Mouse (Mus musculus): Measurements from ENCODE around the gene Itpkb. TPM values are rescaled to one million over a fixed set of nuclear protein-coding genes. Genes with fewer than 3 reads are reported as not detected.

Gene Itpkb
- polyA plus RNA-seq, 1 experiment from 2014 or later = 3.4 TPM

GRCm38 (mm10) chr1:180390321-180390731, 60.0 kb downstream of the Itpkb start:
- WGBS = 72% methylated on average over 3 of the region's 3 CpGs
- Histone ChIP-seq H3K9ac (replicated peaks; ENCODE audit: low read length) (no peak overlapping the region), H3K9me3 (replicated peaks; ENCODE audit: control insufficient read depth, low read length) (no peaks in the 10 kb centered on the region), H3K27me3 (ENCODE audit: control insufficient read depth, insufficient read depth, low read length) (no peaks in the 10 kb centered on the region), H3K27ac (replicated peaks; ENCODE audit: low read depth, low read length) (no peak overlapping the region), H3K4me1 (ENCODE audit: control insufficient read depth, insufficient read depth, low read length) (0 out of 2 replicates have a peak, but pooled peaks cover 3% of the 10 kb centered on the region), H3K4me2 (ENCODE audit: low read depth, low read length) (no peak overlapping the region), H3K4me3 (ENCODE audit: low read depth, low read length) (no peak overlapping the region), H3K36me3 (replicated peaks; ENCODE audit: control insufficient read depth, insufficient read depth, low read depth, low read length) (no peaks in the 10 kb centered on the region)
- ATAC-seq (replicated peaks; ENCODE audit: insufficient number of reproducible peaks, low FRiP score, low TSS enrichment, low read depth) (no peak), DNase-seq (ENCODE audit: low spot score) (no peak)

GRCm38 (mm10) chr1:180390746-180391574, 60.7 kb downstream of the Itpkb start:
- H3K36me3 ChIP-seq (replicated peaks; ENCODE audit: control insufficient read depth, insufficient read depth, low read depth, low read length) = no peaks in the 10 kb centered on the region
- 80% methylated on average over 10 of the region's 10 CpGs for WGBS
- H3K9ac ChIP-seq (replicated peaks; ENCODE audit: low read length) = no peak overlapping the region
- no peak overlapping the region for H3K4me2 ChIP-seq (ENCODE audit: low read depth, low read length)
- no peak overlapping the region for H3K27ac ChIP-seq (replicated peaks; ENCODE audit: low read depth, low read length)
- DNase-seq (ENCODE audit: low spot score) = no peak
- no peaks in the 10 kb centered on the region for H3K9me3 ChIP-seq (replicated peaks; ENCODE audit: control insufficient read depth, low read length)
- no peaks in the 10 kb centered on the region for H3K27me3 ChIP-seq (ENCODE audit: control insufficient read depth, insufficient read depth, low read length)
- 0 out of 2 replicates have a peak, but pooled peaks cover 3% of the 10 kb centered on the region for H3K4me1 ChIP-seq (ENCODE audit: control insufficient read depth, insufficient read depth, low read length)
- no peak overlapping the region for H3K4me3 ChIP-seq (ENCODE audit: low read depth, low read length)
- ATAC-seq (replicated peaks; ENCODE audit: insufficient number of reproducible peaks, low FRiP score, low TSS enrichment, low read depth) = no peak

- Histone ChIP-seq H3K4me1 (ENCODE audit: control insufficient read depth, insufficient read depth, low read length) (0 out of 2 replicates have a peak, but pooled peaks cover 3% of the 10 kb centered on the region), H3K27me3 (ENCODE audit: control insufficient read depth, insufficient read depth, low read length) (no peaks in the 10 kb centered on the region), H3K9me3 (replicated peaks; ENCODE audit: control insufficient read depth, low read length) (no peaks in the 10 kb centered on the region), H3K4me2 (ENCODE audit: low read depth, low read length) (no peak overlapping the region), H3K4me3 (ENCODE audit: low read depth, low read length) (no peak overlapping the region), H3K27ac (replicated peaks; ENCODE audit: low read depth, low read length) (no peak overlapping the region), H3K9ac (replicated peaks; ENCODE audit: low read length) (no peak overlapping the region), H3K36me3 (replicated peaks; ENCODE audit: control insufficient read depth, insufficient read depth, low read depth, low read length) (no peaks in the 10 kb centered on the region)
- WGBS = 85% methylated on average over 4 of the region's 4 CpGs
- ATAC-seq (replicated peaks; ENCODE audit: insufficient number of reproducible peaks, low FRiP score, low TSS enrichment, low read depth) = no peak
- DNase-seq (ENCODE audit: low spot score) = no peak
Observed at GRCm38 (mm10) chr1:180391575-180391945, 61.3 kb downstream of the Itpkb start.

GRCm38 (mm10) chr1:180392137-180392798, 62.0 kb downstream of the Itpkb start:
- H3K9me3 ChIP-seq (replicated peaks; ENCODE audit: control insufficient read depth, low read length) = no peaks in the 10 kb centered on the region
- H3K4me2 ChIP-seq (ENCODE audit: low read depth, low read length) = no peak overlapping the region
- no peaks in the 10 kb centered on the region for H3K36me3 ChIP-seq (replicated peaks; ENCODE audit: control insufficient read depth, insufficient read depth, low read depth, low read length)
- 89% methylated on average over 5 of the region's 5 CpGs for WGBS
- DNase-seq (ENCODE audit: low spot score) (no peak), ATAC-seq (replicated peaks; ENCODE audit: insufficient number of reproducible peaks, low FRiP score, low TSS enrichment, low read depth) (no peak)
- H3K27ac ChIP-seq (replicated peaks; ENCODE audit: low read depth, low read length) = no peak overlapping the region
- H3K4me1 ChIP-seq (ENCODE audit: control insufficient read depth, insufficient read depth, low read length) = 0 out of 2 replicates have a peak, but pooled peaks cover 3% of the 10 kb centered on the region
- no peak overlapping the region for H3K9ac ChIP-seq (replicated peaks; ENCODE audit: low read length)
- no peaks in the 10 kb centered on the region for H3K27me3 ChIP-seq (ENCODE audit: control insufficient read depth, insufficient read depth, low read length)
- H3K4me3 ChIP-seq (ENCODE audit: low read depth, low read length) = no peak overlapping the region

GRCm38 (mm10) chr1:180393017-180393797, 62.9 kb downstream of the Itpkb start:
- Histone ChIP-seq H3K9me3 (replicated peaks; ENCODE audit: control insufficient read depth, low read length) (no peaks in the 10 kb centered on the region), H3K27me3 (ENCODE audit: control insufficient read depth, insufficient read depth, low read length) (no peaks in the 10 kb centered on the region), H3K4me3 (ENCODE audit: low read depth, low read length) (no peak overlapping the region), H3K4me2 (ENCODE audit: low read depth, low read length) (no peak overlapping the region), H3K27ac (replicated peaks; ENCODE audit: low read depth, low read length) (no peak overlapping the region), H3K4me1 (ENCODE audit: control insufficient read depth, insufficient read depth, low read length) (0 out of 2 replicates have a peak, but pooled peaks cover 3% of the 10 kb centered on the region), H3K9ac (replicated peaks; ENCODE audit: low read length) (no peak overlapping the region), H3K36me3 (replicated peaks; ENCODE audit: control insufficient read depth, insufficient read depth, low read depth, low read length) (no peaks in the 10 kb centered on the region)
- no peak for DNase-seq (ENCODE audit: low spot score)
- WGBS = 83% methylated on average over 9 of the region's 9 CpGs
- ATAC-seq (replicated peaks; ENCODE audit: insufficient number of reproducible peaks, low FRiP score, low TSS enrichment, low read depth) = no peak

- Histone ChIP-seq H3K9me3 (replicated peaks; ENCODE audit: control insufficient read depth, low read length) (no peaks in the 10 kb centered on the region), H3K4me1 (ENCODE audit: control insufficient read depth, insufficient read depth, low read length) (no peaks in the 10 kb centered on the region), H3K4me2 (ENCODE audit: low read depth, low read length) (no peak overlapping the region), H3K36me3 (replicated peaks; ENCODE audit: control insufficient read depth, insufficient read depth, low read depth, low read length) (no peaks in the 10 kb centered on the region), H3K27ac (replicated peaks; ENCODE audit: low read depth, low read length) (no peak overlapping the region), H3K27me3 (ENCODE audit: control insufficient read depth, insufficient read depth, low read length) (no peaks in the 10 kb centered on the region), H3K9ac (replicated peaks; ENCODE audit: low read length) (no peak overlapping the region), H3K4me3 (ENCODE audit: low read depth, low read length) (no peak overlapping the region)
- DNase-seq (ENCODE audit: low spot score) = no peak
- ATAC-seq (replicated peaks; ENCODE audit: insufficient number of reproducible peaks, low FRiP score, low TSS enrichment, low read depth) = no peak
- 89% methylated on average over 12 of the region's 12 CpGs for WGBS
Observed at GRCm38 (mm10) chr1:180393873-180394272, 63.6 kb downstream of the Itpkb start.

GRCm38 (mm10) chr1:180397734-180398133, 67.4 kb downstream of the Itpkb start:
- Histone ChIP-seq H3K4me3 (ENCODE audit: low read depth, low read length) (no peak overlapping the region), H3K27me3 (ENCODE audit: control insufficient read depth, insufficient read depth, low read length) (no peaks in the 10 kb centered on the region), H3K4me1 (ENCODE audit: control insufficient read depth, insufficient read depth, low read length) (no peaks in the 10 kb centered on the region), H3K36me3 (replicated peaks; ENCODE audit: control insufficient read depth, insufficient read depth, low read depth, low read length) (no peaks in the 10 kb centered on the region), H3K27ac (replicated peaks; ENCODE audit: low read depth, low read length) (no peak overlapping the region), H3K9ac (replicated peaks; ENCODE audit: low read length) (no peak overlapping the region), H3K4me2 (ENCODE audit: low read depth, low read length) (no peak overlapping the region), H3K9me3 (replicated peaks; ENCODE audit: control insufficient read depth, low read length) (no peaks in the 10 kb centered on the region)
- DNase-seq (ENCODE audit: low spot score) (no peak), ATAC-seq (replicated peaks; ENCODE audit: insufficient number of reproducible peaks, low FRiP score, low TSS enrichment, low read depth) (no peak)
- WGBS = 66% methylated on average over 5 of the region's 5 CpGs

Measured in embryonic facial prominence, embryonic 11.5 days (tissue).